Mouse (Mus musculus): ENCODE results near the gene Psmd13.

DNA sequence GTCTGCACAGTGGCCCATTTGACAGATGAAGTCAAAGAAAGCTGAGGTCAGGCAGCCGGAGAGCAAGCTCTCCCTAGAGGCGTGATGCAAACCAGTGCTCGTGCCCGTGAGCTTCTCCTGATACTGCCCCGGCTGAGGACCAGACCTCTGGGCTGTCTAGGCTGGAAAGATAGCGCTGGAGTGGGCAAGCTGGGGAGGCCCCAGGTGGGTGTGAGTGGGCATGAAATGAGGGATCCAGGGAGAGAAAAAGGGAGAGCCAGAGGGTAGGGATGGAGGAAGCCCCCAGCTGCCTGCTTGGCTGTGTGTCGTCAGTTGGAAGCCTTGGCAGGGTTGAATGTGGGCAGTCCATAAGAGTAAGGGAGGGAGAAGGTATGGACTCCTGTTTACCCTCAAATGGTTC is 62.5 kb downstream of the Psmd13 start:
- TF ChIP-seq CTCF (IDR thresholded peaks at IDR 0.05; ENCODE audit: extremely low read depth, insufficient read depth, low read length) = no peak
- TF ChIP-seq POLR2A (IDR thresholded peaks at IDR 0.05; ENCODE audit: extremely low read depth, insufficient read depth, low read length) = no peak

All from cortical plate, adult 2 months (tissue).